Mouse (Mus musculus) brain, embryonic 18.5 days (tissue): ENCODE measurements around the gene Kcnj1.

Experiments used
- DNase-seq: peaks from one replicate; pipeline ENCODE4 v3.0.0-alpha.2; 2012; ENCODE audit warnings: low read depth, low spot score

The Kcnj1 gene

GRCm38 (mm10) chr9:32372202-32372601 is at the start of gene Kcnj1:
Gene Kcnj1, plus strand, starts transcription at chr9:32372493.
- DNase-seq, result no peak

GRCm38 (mm10) chr9:32323610-32324009 is 48.7 kb upstream of the Kcnj1 start:
- no peak for DNase-seq

GRCm38 (mm10) chr9:32328777-32329176 is 43.5 kb upstream of the Kcnj1 start:
- DNase-seq, result no peak

- DNase-seq, result no peak
Measured at GRCm38 (mm10) chr9:32331162-32331561, 41.1 kb upstream of the Kcnj1 start.

- no peak for DNase-seq
Measured at GRCm38 (mm10) chr9:32335389-32336150, 36.7 kb upstream of the Kcnj1 start.

GRCm38 (mm10) chr9:32340831-32341230 is 31.5 kb upstream of the Kcnj1 start:
- no peak for DNase-seq

- no peak for DNase-seq
Measured at GRCm38 (mm10) chr9:32342929-32343328, 29.4 kb upstream of the Kcnj1 start.

GRCm38 (mm10) chr9:32344051-32344450 is 28.2 kb upstream of the Kcnj1 start, which contains the start of gene Kcnj5:
Gene Kcnj5, minus strand, starts transcription at chr9:32344350.
- DNase-seq, result no peak

GRCm38 (mm10) chr9:32344489-32344888 is 27.8 kb upstream of the Kcnj1 start:
- no peak for DNase-seq

- DNase-seq, result no peak
Measured at GRCm38 (mm10) chr9:32348096-32348495, 24.2 kb upstream of the Kcnj1 start.

GRCm38 (mm10) chr9:32349344-32349743 is 22.9 kb upstream of the Kcnj1 start:
- no peak for DNase-seq

- DNase-seq, result peak; percentile 34
Measured at GRCm38 (mm10) chr9:32350332-32350731, 22.0 kb upstream of the Kcnj1 start.

GRCm38 (mm10) chr9:32360770-32361169 is 11.5 kb upstream of the Kcnj1 start:
- DNase-seq, result no peak

- no peak for DNase-seq
Measured at GRCm38 (mm10) chr9:32368812-32369211, 3.5 kb upstream of the Kcnj1 start.

- no peak for DNase-seq
Measured at GRCm38 (mm10) chr9:32369388-32369787, 2.9 kb upstream of the Kcnj1 start.

- no peak for DNase-seq
Measured at GRCm38 (mm10) chr9:32373656-32374055, 1.4 kb downstream of the Kcnj1 start.

GRCm38 (mm10) chr9:32376031-32376430 is 3.7 kb downstream of the Kcnj1 start:
- no peak for DNase-seq

- no peak for DNase-seq
Measured at GRCm38 (mm10) chr9:32376863-32377590, 4.7 kb downstream of the Kcnj1 start.

GRCm38 (mm10) chr9:32384906-32385305 is 12.6 kb downstream of the Kcnj1 start:
- no peak for DNase-seq

GRCm38 (mm10) chr9:32388120-32388519 is 15.8 kb downstream of the Kcnj1 start:
- no peak for DNase-seq

- no peak for DNase-seq
Measured at GRCm38 (mm10) chr9:32391092-32391491, 18.8 kb downstream of the Kcnj1 start.

GRCm38 (mm10) chr9:32391701-32392100 is 19.4 kb downstream of the Kcnj1 start:
- DNase-seq, result no peak

- DNase-seq, result no peak
Measured at GRCm38 (mm10) chr9:32392716-32393115, 20.4 kb downstream of the Kcnj1 start.
